Mouse (Mus musculus) liver, adult 2 months (tissue): ENCODE data around the gene Slc2a4.

Experiments used
- CTCF ChIP-seq: fragments of 200-500 bp; IDR thresholded peaks from 2 replicates; pipeline ENCODE4 v1.5.1; 2011; ENCODE audit warnings: low read depth, low read length, control low read depth
- POLR2A ChIP-seq: fragments of 200-500 bp; IDR thresholded peaks from 2 replicates; pipeline ENCODE4 v1.6.1; 2011; ENCODE audit warnings: low read length, control low read depth; ENCODE audit not compliant: insufficient read depth; ENCODE audit errors: extremely low read depth

GRCm38 (mm10) chr11:69920266-69921031 is 27.5 kb downstream of the Slc2a4 start:
- no peak for TF ChIP-seq CTCF
- TF ChIP-seq POLR2A, result no peak
